Mouse (Mus musculus): ENCODE measurements at regions not wholly inside any gene's neighbourhood (a gene's known extent, or its start where the extent isn't known, plus 50 kb on each side); places are given as distances from the start of the nearest gene placed in this dataset.

DNA sequence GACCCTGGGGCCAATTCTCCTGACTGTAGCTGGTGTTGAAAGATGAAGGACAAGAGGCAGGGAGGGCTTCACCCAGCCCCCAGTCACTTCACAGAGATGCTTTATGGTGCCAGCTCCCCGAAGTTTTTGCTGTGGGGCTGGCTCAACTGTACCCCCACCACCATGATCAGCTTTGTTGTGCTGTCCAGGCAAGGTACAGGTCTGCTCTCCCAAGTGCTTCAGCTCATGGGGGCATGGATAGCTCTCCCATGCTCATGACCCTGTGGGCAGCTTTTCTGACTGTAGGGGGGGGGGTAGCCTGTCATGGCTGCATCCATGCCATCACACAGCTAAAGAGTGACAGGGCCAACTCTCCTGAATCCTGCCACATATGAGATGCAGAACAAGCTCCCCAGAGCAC lies 1072.9 kb upstream of the Cited2 start:
- TF ChIP-seq FLI1 (IDR thresholded peaks at IDR 0.05; ENCODE audit: low read length) (no peak), GATA1 (IDR thresholded peaks at IDR 0.05; ENCODE audit: borderline replicate concordance, low read length) (no peak)

All from megakaryocyte, embryonic 14.5 days (primary cell).